Mouse (Mus musculus) central nervous system, embryonic 11.5 days (tissue): ENCODE measurements around the gene Zcchc18. TPM values are rescaled to one million over a fixed set of nuclear protein-coding genes. Genes with fewer than 3 reads are reported as not detected.

ENCODE experiments used
- polyA plus RNA-seq: library from polyadenylated mRNA; depleted of rRNA; stranded (reverse); fragments of >200 nt; gene quantifications from 2 replicates; pipeline ENCODE4 v1.2.3, GENCODE M21; 2012; rRNA removed

Zcchc18 gene
- polyA plus RNA-seq = 34.7 and 40.1 TPM in 2 replicates

DNA sequence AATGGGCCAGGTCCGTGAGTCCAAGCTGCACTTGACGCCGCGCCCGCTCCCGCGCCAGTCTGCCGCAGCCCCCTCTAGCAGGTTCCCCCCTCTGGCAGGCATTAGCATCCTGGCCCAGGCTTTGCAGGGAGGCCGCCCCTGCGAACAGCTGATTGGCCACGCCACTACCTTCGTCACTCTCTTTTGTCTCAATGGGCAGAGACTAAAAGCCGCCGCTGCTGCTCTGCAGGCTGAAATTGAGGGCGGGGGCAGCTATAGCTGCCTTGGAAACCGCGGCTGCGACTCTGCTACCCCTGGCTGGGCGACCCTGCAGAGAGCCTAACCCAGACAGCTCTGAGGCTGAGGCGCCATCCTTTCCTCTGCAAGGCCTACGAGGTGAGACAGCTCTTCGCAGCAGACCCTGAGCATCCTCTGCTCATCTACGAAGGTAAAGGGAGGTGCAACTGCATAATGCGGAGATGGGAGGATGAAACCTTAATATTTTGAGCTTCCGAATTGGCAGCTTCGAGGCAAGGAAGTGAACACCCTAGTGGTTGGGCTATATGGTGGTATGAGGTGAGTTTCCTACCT lies at the start of gene Zcchc18:
Gene Zcchc18, plus strand, starts transcription at position 178 of the 570 bp plus-strand sequence.

DNA sequence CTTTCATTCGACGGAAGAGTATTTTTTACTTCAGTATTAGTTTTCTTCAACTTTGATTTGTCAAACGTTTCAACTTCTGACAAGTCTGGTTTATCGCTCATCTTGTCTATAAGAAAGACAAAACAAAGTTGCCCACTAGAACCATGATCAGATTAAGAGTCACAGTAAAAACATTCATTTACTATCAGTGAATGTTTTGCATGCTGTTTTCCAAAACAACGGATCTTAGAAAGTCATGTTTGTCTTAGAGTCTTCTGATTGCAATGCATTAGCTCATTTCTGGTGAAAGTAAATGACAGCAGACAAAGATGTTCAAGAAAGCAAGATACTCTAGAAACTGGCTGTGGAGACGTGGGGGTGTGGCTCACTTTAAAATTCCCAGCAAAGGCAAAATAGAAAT lies 17.6 kb upstream of the Zcchc18 start, which contains the start of gene Tmsb15b2:
Gene Tmsb15b2, minus strand, starts transcription at position 101 of the 400 bp plus-strand sequence.

DNA sequence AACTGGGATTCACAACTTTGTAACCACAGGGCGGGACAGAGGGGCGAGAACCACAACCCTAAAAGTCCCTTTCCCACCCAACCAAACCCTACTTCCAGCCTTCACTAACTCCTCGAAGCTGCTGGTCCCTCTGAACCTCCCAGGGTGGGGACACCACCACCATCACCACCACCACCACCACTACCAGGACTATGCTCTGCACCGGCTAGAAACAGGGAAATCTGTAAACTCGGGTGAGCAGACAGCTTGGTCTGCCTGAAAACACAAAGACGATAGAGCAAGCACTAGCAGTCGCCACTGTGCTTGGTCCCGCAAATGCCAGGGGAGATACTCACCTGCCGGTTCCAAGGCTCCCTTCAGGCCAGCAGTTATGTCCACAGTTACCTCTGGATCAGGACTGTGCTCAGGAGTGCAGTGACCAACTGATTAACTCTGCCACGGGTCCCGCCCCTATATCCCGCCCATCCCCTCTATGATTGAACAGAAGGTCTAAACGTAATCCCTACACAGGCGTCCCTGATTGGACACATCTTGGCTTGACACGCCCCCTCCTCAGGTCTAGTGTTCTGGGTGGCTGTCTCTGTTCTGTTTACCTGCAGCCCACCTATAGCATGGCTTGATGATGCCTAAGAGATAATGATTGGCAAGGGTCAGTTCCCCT lies 16.4 kb upstream of the Zcchc18 start, which contains the start of the genes Tmsb15l and Tmsb15b1:
Gene Tmsb15l, minus strand, starts transcription at position 446 of the 661 bp plus-strand sequence.
Gene Tmsb15b1, minus strand, starts transcription at position 451 of the 661 bp plus-strand sequence.

DNA sequence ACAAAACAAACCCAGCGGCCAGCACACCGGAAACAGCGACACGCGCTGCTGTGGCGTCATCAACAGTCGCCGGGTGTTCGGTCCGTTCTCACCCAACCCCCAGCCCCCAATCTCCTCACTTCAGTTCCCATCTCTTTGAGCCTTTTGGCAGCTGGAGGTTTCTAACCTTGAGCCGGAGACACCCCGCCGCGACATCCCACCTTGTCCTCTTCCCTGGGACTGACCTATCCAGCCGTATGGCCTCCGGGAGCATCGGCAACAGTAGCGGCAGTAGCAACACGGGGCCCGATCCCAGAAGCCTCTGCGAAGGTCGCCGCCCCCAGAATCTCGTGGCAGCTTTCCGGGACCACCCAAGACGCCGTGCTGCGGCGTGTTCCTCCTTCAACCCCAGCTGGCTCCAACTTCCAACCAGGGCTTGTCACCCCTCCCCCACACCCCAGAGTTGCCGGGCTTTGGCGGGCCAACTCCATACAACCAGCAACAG lies 45.1 kb downstream of the Zcchc18 start, which contains the start of gene Slc25a53:
Gene Slc25a53, minus strand, starts transcription at position 303 of the 484 bp plus-strand sequence.

Other genes starting within 250 kb of the Zcchc18 start
- gene Morf4l2, start 249.5 kb upstream of the Zcchc18 start, polyA plus RNA-seq = 512 and 1,459 TPM in 2 replicates
- not detected in 2 replicates for gene Glra4, start 213.0 kb upstream of the Zcchc18 start, polyA plus RNA-seq
- 10.7 and 19.9 TPM in 2 replicates for gene Plp1, start 170.5 kb upstream of the Zcchc18 start, polyA plus RNA-seq
- 1.0 and 2.1 TPM in 2 replicates for gene Rab9b, start 124.4 kb upstream of the Zcchc18 start, polyA plus RNA-seq
- not detected in 2 replicates for gene H2bfm, start 65.8 kb upstream of the Zcchc18 start, polyA plus RNA-seq
- gene Tmsb15b2, start 17.7 kb upstream of the Zcchc18 start, polyA plus RNA-seq = 18.4 and 26.4 TPM in 2 replicates
- gene Tmsb15l, start 16.3 kb upstream of the Zcchc18 start, polyA plus RNA-seq = 3.5 and 10.2 TPM in 2 replicates
- 4.2 and 12.1 TPM in 2 replicates for gene Tmsb15b1, start 16.3 kb upstream of the Zcchc18 start, polyA plus RNA-seq
- gene Slc25a53, start 45.1 kb downstream of the Zcchc18 start, polyA plus RNA-seq = 15.0 and 16.2 TPM in 2 replicates
- gene Fam199x, start 56.4 kb downstream of the Zcchc18 start, polyA plus RNA-seq = 3.2 and 5.2 TPM in 2 replicates
- not detected in 2 replicates for gene Esx1, start 128.9 kb downstream of the Zcchc18 start, polyA plus RNA-seq